Mouse (Mus musculus): Measurements from ENCODE around the gene Hsd17b14. TPM values are rescaled to one million over a fixed set of nuclear protein-coding genes. Genes with fewer than 3 reads are reported as not detected.

The Hsd17b14 gene
- polyA plus RNA-seq, 1 experiment from 2014 or later = 0.66 TPM

DNA sequence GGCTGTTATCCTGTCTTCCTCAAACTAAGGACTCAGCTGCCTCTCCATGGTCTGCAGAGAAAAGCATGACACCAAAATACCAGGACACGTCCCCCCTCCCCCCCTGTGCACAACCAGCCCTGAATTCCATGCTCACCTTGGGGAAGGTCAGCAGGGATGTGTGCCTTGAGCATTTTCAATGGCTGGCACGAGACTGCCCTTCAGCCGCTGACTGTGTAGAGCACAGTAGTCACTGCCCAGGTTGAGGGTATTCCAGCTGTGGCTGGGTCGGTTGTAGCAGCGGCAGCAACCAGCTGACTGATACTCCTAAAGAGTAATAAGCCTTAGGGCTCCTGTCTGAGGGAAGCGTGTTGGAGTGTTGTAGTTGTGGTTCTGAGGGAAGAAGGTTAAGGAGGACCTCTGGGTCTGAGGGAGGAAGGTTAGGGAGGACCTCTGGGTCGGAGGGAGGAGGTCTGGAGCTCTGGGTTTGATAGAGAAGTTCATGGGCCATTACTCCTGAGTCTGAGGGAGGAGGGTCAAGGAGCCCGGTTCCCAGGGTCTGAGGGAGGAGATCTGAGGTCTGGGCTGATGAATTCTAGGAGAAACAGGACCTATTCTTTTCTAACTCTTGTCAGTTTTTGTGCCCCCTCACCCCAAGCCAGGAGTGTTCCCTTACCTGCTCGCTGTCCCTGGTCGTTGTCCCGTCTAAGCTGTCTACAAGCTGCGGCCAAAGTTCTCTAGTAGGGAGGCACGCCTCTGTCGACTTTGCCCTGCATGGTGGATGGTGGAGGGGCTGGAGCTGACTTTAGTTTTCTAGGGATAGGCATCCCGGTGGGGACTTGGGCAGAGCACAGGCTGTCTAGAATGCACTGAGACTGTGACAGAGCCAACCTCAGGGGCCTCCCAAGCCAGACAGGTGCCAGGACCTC lies 20.0 kb downstream of the Hsd17b14 start:
- ATAC-seq (ENCODE audit: insufficient read depth) = no peak
- H3K36me3 ChIP-seq (ENCODE audit: insufficient read depth) = peaks cover 28% of the 10 kb centered on the region
- H3K4me2 ChIP-seq = no peak overlapping the region
- no peaks in the 10 kb centered on the region for H3K27me3 ChIP-seq (ENCODE audit: insufficient read depth, low read length)
- no peak overlapping the region for H3K4me3 ChIP-seq (ENCODE audit: low read depth, low read length)
- 0 out of 2 replicates have a peak, but pooled peaks cover 3% of the 10 kb centered on the region for H3K4me1 ChIP-seq (ENCODE audit: insufficient read depth)
- no peak overlapping the region for H3K27ac ChIP-seq (ENCODE audit: low read depth)
- 81% methylated on average over 15 of the region's 15 CpGs for WGBS
- no peak for DNase-seq
- TF ChIP-seq CTCF (IDR thresholded peaks at IDR 0.05; ENCODE audit: low read depth) = no peak
- no peaks in the 10 kb centered on the region for H3K9me3 ChIP-seq (ENCODE audit: low read depth, low read length)
- no peak overlapping the region for H3K9ac ChIP-seq

DNA sequence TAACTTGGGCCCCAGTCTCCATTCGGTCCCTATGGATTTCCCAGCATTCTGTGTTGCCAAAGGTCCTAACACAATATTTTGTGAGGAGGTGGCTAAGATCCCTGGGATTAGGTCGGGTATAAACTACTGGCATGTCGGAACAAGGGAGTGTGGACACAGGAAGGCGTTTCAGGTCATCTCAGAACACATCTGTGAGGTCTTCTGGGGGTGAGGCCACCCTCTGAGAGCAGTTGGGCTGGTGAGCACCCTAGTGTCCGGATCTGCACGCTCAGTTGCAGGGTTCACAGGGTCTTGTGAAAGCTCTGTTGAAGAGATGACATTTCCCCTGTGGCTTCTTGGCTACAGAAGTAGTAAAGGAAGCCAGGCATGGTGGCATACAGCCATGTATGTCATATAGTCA lies 31.2 kb downstream of the Hsd17b14 start:
- H3K4me3 ChIP-seq (ENCODE audit: low read depth, low read length) = no peak overlapping the region
- H3K36me3 ChIP-seq (ENCODE audit: insufficient read depth) = peaks cover 40% of the 10 kb centered on the region; the same call in 1 of the 2 replicates
- H3K4me2 ChIP-seq = no peak overlapping the region
- no peaks in the 10 kb centered on the region for H3K4me1 ChIP-seq (ENCODE audit: insufficient read depth)
- H3K9ac ChIP-seq = no peak overlapping the region
- no peak for DNase-seq
- 91% methylated on average over 6 of the region's 6 CpGs for WGBS
- no peaks in the 10 kb centered on the region for H3K9me3 ChIP-seq (ENCODE audit: low read depth, low read length)
- TF ChIP-seq CTCF (IDR thresholded peaks at IDR 0.05; ENCODE audit: low read depth) = no peak
- no peaks in the 10 kb centered on the region for H3K27me3 ChIP-seq (ENCODE audit: insufficient read depth, low read length)
- ATAC-seq (ENCODE audit: insufficient read depth) = no peak
- H3K27ac ChIP-seq (ENCODE audit: low read depth) = no peak overlapping the region

GRCm38 (mm10) chr7:45587631-45588592 lies 33.2 kb downstream of the Hsd17b14 start:
- Histone ChIP-seq H3K4me2 (no peak overlapping the region), H3K4me3 (ENCODE audit: low read depth, low read length) (no peak overlapping the region), H3K36me3 (ENCODE audit: insufficient read depth) (peaks cover 32% of the 10 kb centered on the region; the same call in 1 of the 2 replicates), H3K27ac (ENCODE audit: low read depth) (no peak overlapping the region), H3K9me3 (ENCODE audit: low read depth, low read length) (no peaks in the 10 kb centered on the region), H3K27me3 (ENCODE audit: insufficient read depth, low read length) (no peaks in the 10 kb centered on the region), H3K9ac (no peak overlapping the region), H3K4me1 (ENCODE audit: insufficient read depth) (no peaks in the 10 kb centered on the region)
- DNase-seq = no peak
- ATAC-seq (ENCODE audit: insufficient read depth) = no peak
- 91% methylated on average over 23 of the region's 23 CpGs for WGBS
- TF ChIP-seq CTCF (IDR thresholded peaks at IDR 0.05; ENCODE audit: low read depth) = no peak

DNA sequence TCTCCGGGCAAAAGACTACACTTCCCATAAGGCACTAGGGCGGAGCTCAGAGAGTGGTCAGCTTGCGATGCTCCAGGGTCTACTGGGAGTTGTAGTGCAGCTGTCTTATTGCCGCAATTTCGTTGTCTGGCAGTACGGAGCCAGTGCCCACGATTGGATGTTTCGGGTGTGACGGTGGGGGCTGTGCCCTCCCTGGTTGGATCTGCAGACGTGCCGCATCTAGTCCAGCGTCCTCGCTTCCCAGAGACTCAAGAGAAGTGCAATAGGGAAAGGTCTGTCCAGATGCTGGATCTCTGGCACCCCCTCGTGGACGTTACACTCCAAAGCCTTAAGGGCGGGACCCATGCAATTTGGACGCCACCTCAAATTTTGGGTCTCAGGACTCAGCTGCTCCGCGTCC lies 34.5 kb downstream of the Hsd17b14 start:
- Histone ChIP-seq H3K4me3 (ENCODE audit: low read depth, low read length) (peak overlapping the region; percentile 26), H3K27me3 (ENCODE audit: insufficient read depth, low read length) (no peaks in the 10 kb centered on the region), H3K4me1 (ENCODE audit: insufficient read depth) (no peaks in the 10 kb centered on the region), H3K4me2 (peak overlapping the region; percentile 58), H3K9ac (peak overlapping the region; percentile 23; the same call in 1 of the 2 replicates), H3K9me3 (ENCODE audit: low read depth, low read length) (no peaks in the 10 kb centered on the region), H3K27ac (ENCODE audit: low read depth) (no peak overlapping the region), H3K36me3 (ENCODE audit: insufficient read depth) (peaks cover 27% of the 10 kb centered on the region; the same call in 1 of the 2 replicates)
- DNase-seq (peak; percentile 97), ATAC-seq (ENCODE audit: insufficient read depth) (peak; percentile 98)
- 3% methylated on average over 19 of the region's 19 CpGs for WGBS
- TF ChIP-seq CTCF (IDR thresholded peaks at IDR 0.05; ENCODE audit: low read depth) = peak; percentile 91

DNA sequence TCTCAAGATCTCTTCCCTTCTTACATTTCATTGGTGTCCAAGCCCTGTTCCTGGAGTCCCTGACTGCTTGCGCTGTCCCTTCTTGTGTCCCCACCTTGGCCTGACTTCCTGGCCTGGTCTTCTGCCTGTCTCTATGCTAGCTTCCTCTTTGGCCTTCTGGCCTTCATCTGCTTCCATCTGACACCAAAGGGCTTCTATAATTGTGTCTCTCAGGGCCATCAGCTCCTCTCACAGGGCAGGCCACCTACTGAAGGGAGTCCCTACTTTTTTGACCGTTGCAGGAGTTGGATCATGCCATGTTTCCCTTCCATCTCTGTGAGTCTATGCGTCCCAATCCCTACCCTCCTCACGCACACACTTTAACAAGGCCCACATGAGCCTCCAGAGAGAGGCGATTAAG lies 35.2 kb downstream of the Hsd17b14 start:
- Histone ChIP-seq H3K36me3 (ENCODE audit: insufficient read depth) (peaks cover 23% of the 10 kb centered on the region; the same call in 1 of the 2 replicates), H3K4me1 (ENCODE audit: insufficient read depth) (no peaks in the 10 kb centered on the region), H3K9me3 (ENCODE audit: low read depth, low read length) (no peaks in the 10 kb centered on the region), H3K4me3 (ENCODE audit: low read depth, low read length) (no peak overlapping the region), H3K4me2 (no peak overlapping the region), H3K9ac (no peak overlapping the region), H3K27me3 (ENCODE audit: insufficient read depth, low read length) (no peaks in the 10 kb centered on the region), H3K27ac (ENCODE audit: low read depth) (no peak overlapping the region)
- 95% methylated on average over 5 of the region's 5 CpGs for WGBS
- TF ChIP-seq CTCF (IDR thresholded peaks at IDR 0.05; ENCODE audit: low read depth) = no peak
- ATAC-seq (ENCODE audit: insufficient read depth) (no peak), DNase-seq (no peak)

DNA sequence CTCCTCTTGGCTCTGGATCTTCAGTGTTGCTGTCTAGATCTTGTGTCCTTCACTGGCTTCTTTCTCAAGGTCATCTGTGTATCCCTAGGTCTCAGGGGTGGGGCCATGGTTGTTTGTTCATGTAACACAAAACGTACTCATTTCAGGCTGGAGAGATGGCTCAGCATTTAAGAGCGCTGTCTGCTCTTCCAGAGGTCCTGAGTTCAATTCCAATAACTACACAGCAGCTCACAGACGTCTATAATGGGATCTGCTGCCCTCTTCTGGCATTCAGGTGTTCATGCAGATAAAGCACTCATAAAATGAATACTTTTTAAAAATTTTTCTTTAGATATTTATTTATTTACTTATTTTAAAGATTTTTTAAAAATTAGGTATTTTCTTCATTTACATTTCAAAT lies 36.2 kb downstream of the Hsd17b14 start:
- TF ChIP-seq CTCF (IDR thresholded peaks at IDR 0.05; ENCODE audit: low read depth) = peak; percentile 42; the same call in 1 of the 2 replicates
- ATAC-seq (ENCODE audit: insufficient read depth) (no peak), DNase-seq (peak; percentile 52)
- Histone ChIP-seq H3K4me1 (ENCODE audit: insufficient read depth) (no peaks in the 10 kb centered on the region), H3K9me3 (ENCODE audit: low read depth, low read length) (no peaks in the 10 kb centered on the region), H3K27me3 (ENCODE audit: insufficient read depth, low read length) (no peaks in the 10 kb centered on the region), H3K27ac (ENCODE audit: low read depth) (no peak overlapping the region), H3K36me3 (ENCODE audit: insufficient read depth) (peaks cover 15% of the 10 kb centered on the region; the same call in 1 of the 2 replicates), H3K4me2 (no peak overlapping the region), H3K4me3 (ENCODE audit: low read depth, low read length) (no peak overlapping the region), H3K9ac (no peak overlapping the region)
- 62% methylated on average over 3 of the region's 3 CpGs for WGBS
